Mouse (Mus musculus) limb, embryonic 15.5 days (tissue): ENCODE measurements around the gene Olfr573-ps1. TPM values are rescaled to one million over a fixed set of nuclear protein-coding genes. Genes with fewer than 3 reads are reported as not detected.

Experiments
- ATAC-seq: fragments of 200-750 bp; cut with Nextera tagmentation; 2 replicates; pipeline ENCODE4 v1.8.0; 2017; ENCODE audit warnings: low read depth, moderate TSS enrichment; ENCODE audit not compliant: insufficient number of reproducible peaks, low FRiP score, low TSS enrichment
- H3K27ac ChIP-seq: fragments of 300-500 bp; sonication (generic); 2 replicates; pipeline ENCODE4 v1.5.1; 2015; ENCODE audit warnings: moderate library complexity, mild to moderate bottlenecking, inconsistent platforms
- H3K27me3 ChIP-seq: fragments of 300-500 bp; sonication (generic); 2 replicates; pipeline ENCODE4 v1.6.1; 2015; ENCODE audit warnings: inconsistent platforms
- H3K36me3 ChIP-seq: fragments of 300-500 bp; sonication (generic); 2 replicates; pipeline ENCODE4 v1.6.1; 2015; ENCODE audit warnings: inconsistent platforms
- H3K4me1 ChIP-seq: fragments of 300-500 bp; sonication (generic); 2 replicates; pipeline ENCODE4 v1.6.1; 2015; ENCODE audit warnings: inconsistent platforms
- H3K4me2 ChIP-seq: fragments of 300-500 bp; sonication (generic); 2 replicates; pipeline ENCODE4 v1.6.1; 2015; ENCODE audit warnings: mild to moderate bottlenecking, inconsistent platforms
- H3K4me3 ChIP-seq: fragments of 300-500 bp; sonication (generic); 2 replicates; pipeline ENCODE4 v1.5.1; 2015; ENCODE audit warnings: mild to moderate bottlenecking, inconsistent platforms
- H3K9ac ChIP-seq: fragments of 300-500 bp; sonication (generic); 2 replicates; pipeline ENCODE4 v1.6.1; 2015; ENCODE audit warnings: inconsistent platforms
- H3K9me3 ChIP-seq: fragments of 300-500 bp; sonication (generic); 2 replicates; pipeline ENCODE4 v1.6.1; 2016; ENCODE audit warnings: inconsistent platforms
- WGBS: fragments of 180-500 bp; shearing (Covaris S2); methylation state at CpG from one replicate; pipeline ENCODE4 v1.1.7; 2015; 5-methylcytosine and 5-hydroxymethylcytosine counted together
- polyA plus RNA-seq: library from polyadenylated mRNA; unstranded; fragments of >200 nt; fragmentation: Nextera tagmentation; extraction: Ambion mirVana; gene quantifications from 2 replicates; pipeline ENCODE4 v1.2.1, GENCODE M21; 2015

Olfr573-ps1 gene
- polyA plus RNA-seq, 1 experiment from 2014 or later: not detected

DNA sequence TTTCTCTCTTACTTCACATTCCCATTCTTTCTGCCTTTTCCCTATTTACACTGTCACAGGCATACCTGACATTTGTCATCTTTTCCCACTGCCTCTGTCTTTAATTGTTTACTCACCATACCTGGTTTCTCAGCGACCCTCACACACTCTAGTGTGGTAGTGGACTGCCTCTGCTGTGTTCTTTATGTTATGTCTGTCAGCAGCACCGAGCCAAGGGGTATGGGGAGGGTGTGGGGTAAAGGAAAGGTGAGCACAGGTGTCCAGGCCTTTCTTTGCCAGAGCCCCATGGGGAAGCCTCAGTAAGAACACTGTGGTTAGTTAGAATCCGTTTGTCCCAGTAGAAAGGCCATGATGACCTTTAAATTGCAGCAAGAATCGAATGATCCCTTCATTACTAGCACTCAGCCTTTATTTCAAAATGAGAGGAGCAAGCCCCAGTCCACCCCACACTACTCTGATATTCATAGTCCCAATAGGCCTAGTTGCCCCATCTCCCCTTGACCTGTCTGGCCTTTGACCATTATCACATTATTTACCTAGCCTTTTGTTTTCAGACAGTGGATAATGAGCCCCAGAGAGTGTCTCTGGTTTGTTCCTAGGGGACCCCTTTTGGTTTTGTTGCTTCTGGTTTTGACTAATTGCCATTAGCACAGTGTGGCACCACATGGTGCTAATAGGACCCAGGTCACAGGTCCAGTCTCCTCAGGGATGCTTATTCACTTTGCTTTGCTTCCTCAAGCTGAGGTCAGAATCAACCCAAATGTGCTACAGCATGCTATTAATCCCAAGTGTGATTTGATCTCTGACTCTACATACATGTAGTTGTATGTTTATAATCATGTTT lies 25.1 kb downstream of the Olfr573-ps1 start, which contains the start of gene Olfr571:
TSS of gene Olfr571 (minus strand) at position 505 of the 844 bp plus-strand sequence.
- H3K4me2 ChIP-seq: no peak within 1 kb of the TSS
- 58% methylated on average over 4 of the region's 4 CpGs for WGBS
- H3K36me3 ChIP-seq: no peaks in the 10 kb centered on the region
- no peaks in the 10 kb centered on the region for H3K9me3 ChIP-seq
- H3K4me1 ChIP-seq: no peaks in the 10 kb centered on the region
- no peak within 1 kb of the TSS for H3K9ac ChIP-seq
- no peak within 1 kb of the TSS for H3K27ac ChIP-seq
- no peak for ATAC-seq
- no peak within 1 kb of the TSS for H3K4me3 ChIP-seq
- H3K27me3 ChIP-seq: no peaks in the 10 kb centered on the region

DNA sequence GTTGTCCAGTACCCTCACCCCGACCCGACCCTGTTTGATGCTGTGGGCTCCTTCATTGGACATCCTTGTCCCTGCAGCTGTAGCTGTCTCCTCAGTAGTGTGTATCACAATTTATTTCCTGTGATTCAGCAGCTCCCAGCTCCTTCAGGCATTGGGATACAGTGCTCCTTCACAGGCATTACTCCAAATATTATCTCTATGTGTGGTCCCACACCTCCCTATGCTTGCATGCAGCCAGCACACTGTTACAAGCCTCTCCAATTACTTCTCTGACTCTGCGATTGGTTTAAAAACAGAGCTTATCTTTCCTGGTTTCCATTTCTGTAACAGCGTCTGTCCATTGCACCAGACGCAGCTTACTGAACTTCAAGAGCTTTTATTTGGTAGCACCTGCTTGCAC lies 26.0 kb downstream of the Olfr573-ps1 start:
- no peaks in the 10 kb centered on the region for H3K9me3 ChIP-seq
- H3K9ac ChIP-seq: no peak overlapping the region
- no peaks in the 10 kb centered on the region for H3K27me3 ChIP-seq
- H3K4me1 ChIP-seq: no peaks in the 10 kb centered on the region
- no peak for ATAC-seq
- no peaks in the 10 kb centered on the region for H3K36me3 ChIP-seq
- WGBS: 58% methylated on average over 5 of the region's 5 CpGs
- H3K4me3 ChIP-seq: no peak overlapping the region
- no peak overlapping the region for H3K4me2 ChIP-seq
- H3K27ac ChIP-seq: no peak overlapping the region

DNA sequence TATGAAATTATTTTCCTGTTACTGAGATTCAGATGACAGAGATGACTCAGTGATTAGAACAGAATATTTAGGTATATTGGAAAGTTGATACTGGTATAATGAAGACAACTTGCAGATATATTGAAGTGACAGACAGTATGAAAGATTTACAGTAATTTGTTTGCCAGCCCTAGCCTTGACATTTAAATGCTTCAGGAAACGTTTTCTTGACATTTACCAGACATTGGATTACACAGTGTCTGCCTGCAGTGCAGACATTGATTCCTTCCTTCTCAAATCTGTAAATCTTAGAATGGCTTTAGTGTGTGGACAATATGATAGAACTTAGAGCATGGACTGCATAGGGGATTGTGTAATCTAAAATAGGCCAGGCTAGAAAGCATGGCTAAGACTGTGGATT lies 27.1 kb downstream of the Olfr573-ps1 start:
- H3K4me1 ChIP-seq: no peaks in the 10 kb centered on the region
- H3K4me2 ChIP-seq: no peak overlapping the region
- ATAC-seq: no peak
- no peak overlapping the region for H3K27ac ChIP-seq
- no peaks in the 10 kb centered on the region for H3K9me3 ChIP-seq
- no peaks in the 10 kb centered on the region for H3K36me3 ChIP-seq
- H3K4me3 ChIP-seq: no peak overlapping the region
- no peaks in the 10 kb centered on the region for H3K27me3 ChIP-seq
- 8% methylated on average over 1 of the region's 1 CpGs for WGBS
- H3K9ac ChIP-seq: no peak overlapping the region

Other genes with a start within 250 kb of the Olfr573-ps1 start
- gene Olfr557, start 246.7 kb downstream of the Olfr573-ps1 start, polyA plus RNA-seq: not detected in 2 replicates
- 1.1 and 1.8 TPM in 2 replicates for gene Olfr558, start 240.4 kb downstream of the Olfr573-ps1 start, polyA plus RNA-seq
- gene Olfr33, start 223.5 kb downstream of the Olfr573-ps1 start, polyA plus RNA-seq: not detected in 2 replicates
- not detected in 2 replicates for gene Olfr559, start 215.1 kb downstream of the Olfr573-ps1 start, polyA plus RNA-seq
- gene Olfr560, start 183.2 kb downstream of the Olfr573-ps1 start, polyA plus RNA-seq: not detected in 2 replicates
- gene Olfr78, start 183.1 kb downstream of the Olfr573-ps1 start, polyA plus RNA-seq: 0.22 and 0.34 TPM in 2 replicates
- gene Olfr561, start 171.4 kb downstream of the Olfr573-ps1 start, polyA plus RNA-seq: not detected in 2 replicates
- gene Olfr564, start 139.1 kb downstream of the Olfr573-ps1 start, polyA plus RNA-seq: not detected in 2 replicates
- not detected in 2 replicates for gene Olfr566, start 83.8 kb downstream of the Olfr573-ps1 start, polyA plus RNA-seq
- gene Olfr568, start 65.5 kb downstream of the Olfr573-ps1 start, polyA plus RNA-seq: not detected in 2 replicates
- gene Olfr569, start 51.7 kb downstream of the Olfr573-ps1 start, polyA plus RNA-seq: not detected in 2 replicates
- gene Olfr570, start 48.0 kb downstream of the Olfr573-ps1 start, polyA plus RNA-seq: not detected in 2 replicates
- gene Olfr571, start 25.0 kb downstream of the Olfr573-ps1 start, polyA plus RNA-seq: not detected in 2 replicates
- gene Olfr572, start 18.2 kb downstream of the Olfr573-ps1 start, polyA plus RNA-seq: not detected in 2 replicates
- not detected in 2 replicates for gene Olfr574, start 5.9 kb upstream of the Olfr573-ps1 start, polyA plus RNA-seq
- gene Olfr575, start 16.2 kb upstream of the Olfr573-ps1 start, polyA plus RNA-seq: not detected in 2 replicates
- not detected in 2 replicates for gene Olfr576, start 20.1 kb upstream of the Olfr573-ps1 start, polyA plus RNA-seq
- not detected in 2 replicates for gene Olfr577, start 33.4 kb upstream of the Olfr573-ps1 start, polyA plus RNA-seq
- not detected in 2 replicates for gene Olfr578, start 46.7 kb upstream of the Olfr573-ps1 start, polyA plus RNA-seq
- not detected in 2 replicates for gene Olfr582, start 95.4 kb upstream of the Olfr573-ps1 start, polyA plus RNA-seq
- gene Olfr583, start 108.7 kb upstream of the Olfr573-ps1 start, polyA plus RNA-seq: not detected in 2 replicates
- gene Olfr584, start 139.3 kb upstream of the Olfr573-ps1 start, polyA plus RNA-seq: not detected in 2 replicates
- gene Olfr585, start 155.1 kb upstream of the Olfr573-ps1 start, polyA plus RNA-seq: not detected in 2 replicates
- gene Olfr586, start 183.1 kb upstream of the Olfr573-ps1 start, polyA plus RNA-seq: not detected in 2 replicates
- not detected in 2 replicates for gene Olfr588-ps1, start 198.3 kb upstream of the Olfr573-ps1 start, polyA plus RNA-seq
- not detected in 2 replicates for gene Olfr589, start 213.8 kb upstream of the Olfr573-ps1 start, polyA plus RNA-seq
- not detected in 2 replicates for gene Olfr591, start 235.8 kb upstream of the Olfr573-ps1 start, polyA plus RNA-seq
- not detected in 2 replicates for gene Olfr592, start 242.2 kb upstream of the Olfr573-ps1 start, polyA plus RNA-seq